Mouse (Mus musculus): ENCODE measurements around the gene Usp25.

Usp25 gene

DNA sequence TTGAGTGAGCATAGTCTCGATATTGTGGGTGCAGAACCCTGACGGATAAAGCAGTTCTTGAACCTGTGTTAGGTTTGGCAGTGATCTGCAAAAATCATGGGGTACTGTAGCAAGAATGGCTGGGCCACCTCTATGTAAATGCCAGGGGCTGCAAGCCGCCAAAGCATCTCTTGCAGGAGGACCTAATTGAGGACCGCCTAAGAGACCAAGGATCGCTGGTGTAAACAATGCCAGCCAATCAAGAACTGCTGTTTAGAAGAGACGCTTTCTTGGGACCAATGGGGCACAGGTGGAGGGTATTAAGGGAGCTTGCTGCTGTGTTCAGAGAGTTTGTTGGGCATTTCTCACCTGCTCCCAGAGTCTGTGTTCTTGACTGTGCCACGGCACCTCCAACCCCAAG is 127.1 kb downstream of the Usp25 start:
- DNase-seq (ENCODE audit: low read depth, low spot score) = no peak

GRCm38 (mm10) chr16:77146801-77147200 is 133.3 kb downstream of the Usp25 start:
- DNase-seq (ENCODE audit: low read depth, low spot score) = no peak

DNA sequence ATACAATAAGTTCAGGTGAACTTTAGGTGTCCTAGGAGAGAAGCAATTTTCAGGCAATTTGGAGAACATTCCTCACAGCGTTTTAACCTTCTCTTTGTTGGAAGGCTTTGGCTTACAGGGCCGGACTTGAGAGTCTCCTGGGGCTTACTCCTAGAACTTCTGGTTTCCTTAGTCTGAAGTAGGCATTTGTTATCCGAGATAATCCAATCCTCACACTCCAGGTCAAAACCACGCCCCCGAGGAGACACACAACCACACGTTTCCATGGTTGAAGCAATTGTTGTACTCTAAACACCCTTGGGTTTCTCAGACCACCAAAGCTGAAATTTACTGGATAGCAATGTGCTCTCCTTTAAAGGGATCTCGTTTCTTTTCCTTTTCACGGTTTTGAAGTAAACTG is 136.8 kb downstream of the Usp25 start:
- no peak for DNase-seq (ENCODE audit: low read depth, low spot score)

GRCm38 (mm10) chr16:77150884-77151283 is 137.4 kb downstream of the Usp25 start:
- DNase-seq (ENCODE audit: low read depth, low spot score) = no peak

- no peak for DNase-seq (ENCODE audit: low read depth, low spot score)
These were observed 138.8 kb downstream of the Usp25 start for GRCm38 (mm10) chr16:77152288-77152687.

- no peak for DNase-seq (ENCODE audit: low read depth, low spot score)
These were observed 139.8 kb downstream of the Usp25 start for GRCm38 (mm10) chr16:77153216-77153715.

DNA sequence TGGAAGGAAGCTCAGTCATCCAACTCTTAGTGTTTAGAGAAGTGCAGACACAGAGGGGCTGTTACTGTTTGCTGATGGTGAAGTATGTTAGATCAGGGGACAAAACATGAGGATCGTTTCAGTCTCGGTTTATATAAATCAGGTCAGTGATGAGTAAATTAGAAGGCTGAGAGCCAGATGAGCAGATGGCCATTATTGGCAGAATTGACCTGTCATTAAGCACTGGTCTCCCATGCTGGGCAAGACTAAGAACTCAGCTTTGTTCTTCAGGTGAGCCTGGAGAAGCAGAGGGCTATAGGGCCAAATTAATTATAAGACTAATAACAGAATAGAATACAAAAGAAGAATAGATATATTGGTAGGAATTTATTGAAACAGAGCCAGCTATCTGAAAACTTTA is 140.3 kb downstream of the Usp25 start:
- no peak for DNase-seq (ENCODE audit: low read depth, low spot score)

GRCm38 (mm10) chr16:77154831-77155230 is 141.3 kb downstream of the Usp25 start:
- DNase-seq (ENCODE audit: low read depth, low spot score) = no peak
